Mouse (Mus musculus) heart, adult 2 months (tissue): ENCODE measurements at regions not wholly inside any gene's neighbourhood (a gene's known extent, or its start where the extent isn't known, plus 50 kb on each side); places are given as distances from the start of the nearest gene placed in this dataset.

Source experiments
- CTCF ChIP-seq: fragments of 200-600 bp; IDR thresholded peaks from 2 replicates; pipeline ENCODE4 v1.8.1; 2022; ENCODE audit warnings: antibody characterized with exemption, mild to moderate bottlenecking, moderate library complexity
- POLR2A ChIP-seq: fragments of 200-500 bp; IDR thresholded peaks from 2 replicates; pipeline ENCODE4 v1.6.1; 2011; ENCODE audit warnings: mild to moderate bottlenecking, low read depth, low read length, control low read depth; ENCODE audit not compliant: insufficient read depth

DNA sequence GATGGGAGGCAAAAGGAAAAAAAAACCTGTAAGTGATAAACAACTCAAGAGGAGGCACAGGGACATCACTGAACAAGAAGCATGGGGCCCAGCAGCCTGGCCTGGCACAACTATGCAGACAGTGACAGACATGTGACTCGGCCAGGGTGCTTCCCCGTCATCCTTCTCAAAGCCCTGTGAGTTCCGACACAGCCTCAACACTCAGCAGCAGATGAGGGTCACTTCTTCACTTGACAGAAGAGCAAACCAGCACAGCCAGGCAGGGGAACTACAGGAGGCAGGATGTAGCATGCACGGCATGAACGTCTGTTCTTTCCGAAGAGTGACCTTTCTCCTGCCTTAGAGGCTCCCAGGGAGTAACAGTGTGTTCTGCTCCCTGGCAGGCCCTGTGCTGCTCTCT lies 129.2 kb downstream of the Plpp3 start:
- TF ChIP-seq POLR2A: no peak
- no peak for TF ChIP-seq CTCF
